18 mouse cellular contexts compared by ENCODE assay signal in genomic region chr4:106958117-106958516, GRCm38 (mm10). TPM values are rescaled to one million over a fixed set of nuclear protein-coding genes. Genes with fewer than 3 reads are reported as not detected.
DNase-seq lines count a peak whose midpoint lies in the region; ATAC-seq and TF ChIP-seq lines count a peak whose summit lies in the region.
"Had no signal": no experiment of that assay in that cellular context is flagged by ENCODE, and none has a peak within 500 bp of the region (broad histone marks: within the 10 kb centered on the region; RNA-seq: fewer than 3 reads in every experiment).

No protein-coding gene starts in this region.

- dilution Hi-C loops in CH12.LX (cut with MboI; ENCODE audit: extremely low pct_ligation_motif_present, extremely low pct_unique_long_range_greater_than_20kb, low sequenced_read_pairs): no loop called here

- H3K27me3 ChIP-seq in CH12.LX (replicated peaks): no peaks in the 10 kb centered on the region
- H3K27me3 ChIP-seq in limb, embryonic 13.5 days: no peaks in the 10 kb centered on the region
- H3K27me3 ChIP-seq: embryonic facial prominence, embryonic 15.5 days; forebrain, embryonic 13.5 days; liver, embryonic 13.5 days; midbrain, embryonic 12.5 days; neural tube, embryonic 13.5 days had no signal

- H3K4me3 ChIP-seq in CH12.LX (replicated peaks in 1 of 3; ENCODE audit: low read depth in 2 of 3, low read length in 2 of 3, poor library complexity in 1 of 3): peak overlapping the region in 2 of 3 experiments; percentile 4 to 15
- no peak overlapping the region for H3K4me3 ChIP-seq in limb, embryonic 13.5 days
- H3K4me3 ChIP-seq in left cerebral cortex, adult 2 months: no peak overlapping the region
- H3K4me3 ChIP-seq: embryonic facial prominence, embryonic 15.5 days; forebrain, embryonic 13.5 days; liver, embryonic 13.5 days; midbrain, embryonic 12.5 days; neural tube, embryonic 13.5 days had no signal

- no peak for TF ChIP-seq CTCF in CH12.LX (conservative IDR thresholded peaks at IDR 0.05 in 1 of 2, IDR thresholded peaks at IDR 0.05 in 1 of 2; ENCODE audit: low read depth in 2 of 2, low read length in 2 of 2)
- TF ChIP-seq CTCF in left cerebral cortex, adult 2 months (IDR thresholded peaks at IDR 0.05): no peak

- H3K79me2 ChIP-seq in CH12.LX (replicated peaks; ENCODE audit: control insufficient read depth, extremely low read depth, insufficient read depth, poor library complexity, severe bottlenecking): peaks cover under 1% of the 10 kb centered on the region; the same call in 1 of the 2 replicates

- TF ChIP-seq POLR2A in CH12.LX (IDR thresholded peaks at IDR 0.05; ENCODE audit: low read depth, low read length): 0 out of 2 replicates have a peak, but pooled peaks have one; percentile 18

- ATAC-seq in limb, embryonic 13.5 days (ENCODE audit: low FRiP score, low read depth): no peak
- ATAC-seq: forebrain, embryonic 13.5 days had no signal

- intact Hi-C loops in left cerebral cortex, adult 2 months (cut with DNase I): no loop called here

- TF ChIP-seq RAD21 in CH12.LX (IDR thresholded peaks at IDR 0.05; ENCODE audit: low read depth, low read length): no peak

- TF ChIP-seq EP300 in CH12.LX (IDR thresholded peaks at IDR 0.05; ENCODE audit: low read length): no peak

- WGBS in limb, embryonic 13.5 days: 75% methylated on average over 2 of the region's 2 CpGs

- no peaks in the 10 kb centered on the region for H3K9me3 ChIP-seq in CH12.LX (replicated peaks; ENCODE audit: low read length)
- H3K9me3 ChIP-seq in limb, embryonic 13.5 days: no peaks in the 10 kb centered on the region
- H3K9me3 ChIP-seq: embryonic facial prominence, embryonic 15.5 days; forebrain, embryonic 13.5 days; liver, embryonic 13.5 days; midbrain, embryonic 12.5 days; neural tube, embryonic 13.5 days had no signal

- H3K27ac ChIP-seq in CH12.LX (ENCODE audit: insufficient read depth, low read depth): no peak overlapping the region
- peak overlapping the region; percentile 48; the same call in 1 of the 2 replicates for H3K27ac ChIP-seq in limb, embryonic 13.5 days
- no peak overlapping the region for H3K27ac ChIP-seq in left cerebral cortex, adult 2 months
- H3K27ac ChIP-seq: embryonic facial prominence, embryonic 15.5 days; midbrain, embryonic 12.5 days had no signal

- in situ Hi-C loops in CH12.LX (cut with MboI; ENCODE audit: low pct_ligation_motif_present, low pct_unique_long_range_greater_than_20kb, low sequenced_read_pairs): no loop called here

- peaks cover 15 to 86% of the 10 kb centered on the region in 2 experiments for H3K36me3 ChIP-seq in CH12.LX (replicated peaks in 1 of 2; ENCODE audit: control insufficient read depth in 1 of 2, insufficient read depth in 1 of 2, low read length in 1 of 2)
- H3K36me3 ChIP-seq in limb, embryonic 13.5 days: peaks cover 37% of the 10 kb centered on the region
- H3K36me3 ChIP-seq: neural tube, embryonic 13.5 days had no signal

- no peak overlapping the region for H3K4me2 ChIP-seq in CH12.LX (ENCODE audit: insufficient read depth, low read depth, poor library complexity, severe bottlenecking)
- no peak overlapping the region for H3K4me2 ChIP-seq in limb, embryonic 13.5 days (replicated peaks)
- H3K4me2 ChIP-seq: embryonic facial prominence, embryonic 15.5 days; forebrain, embryonic 13.5 days; heart, embryonic 11.5 days; liver, embryonic 13.5 days; midbrain, embryonic 12.5 days; neural tube, embryonic 13.5 days had no signal

- DNase-seq in thymus, postnatal 0 days (ENCODE audit: low spot score): peak; percentile 70
- DNase-seq in thymus, postnatal 36 days: no peak
- DNase-seq in CH12.LX (ENCODE audit: extremely low read depth): peak; percentile 61
- DNase-seq in heart, adult 8-10 months (ENCODE audit: low spot score): no peak
- DNase-seq in layer of hippocampus, postnatal 36 days: no peak
- no peak for DNase-seq in left cerebral cortex, adult 2 months (ENCODE audit: extremely low spot score in 1 of 2, low spot score in 2 of 2)
- DNase-seq: cerebellum, adult 11 months; heart, postnatal 36 days; liver, embryonic 13.5 days; lung, postnatal 36 days; retina, postnatal 1 day; spleen, adult 18-20 months had no signal

- no peak overlapping the region for H3K9ac ChIP-seq in CH12.LX (ENCODE audit: insufficient read depth, low read depth)
- no peak overlapping the region for H3K9ac ChIP-seq in limb, embryonic 13.5 days
- H3K9ac ChIP-seq: embryonic facial prominence, embryonic 15.5 days; forebrain, embryonic 13.5 days; liver, embryonic 13.5 days; midbrain, embryonic 12.5 days; neural tube, embryonic 13.5 days had no signal

- peaks cover 18 to 73% of the 10 kb centered on the region in 2 experiments for H3K4me1 ChIP-seq in CH12.LX (ENCODE audit: control insufficient read depth in 1 of 2, insufficient read depth in 2 of 2)
- peaks cover 94% of the 10 kb centered on the region for H3K4me1 ChIP-seq in limb, embryonic 13.5 days

TF ChIP-seq in CH12.LX, 34 proteins besides CTCF, POLR2A, EP300 and RAD21:
- no peak for TF ChIP-seq CHD1 (IDR thresholded peaks at IDR 0.05; ENCODE audit: low read depth, low read length)
- peak; percentile 62 for TF ChIP-seq HCFC1 (IDR thresholded peaks at IDR 0.05; ENCODE audit: low read depth, low read length)
- no peak for TF ChIP-seq E2F4 (IDR thresholded peaks at IDR 0.05; ENCODE audit: insufficient replicate concordance, low read depth, low read length)
- peak; percentile 68 for TF ChIP-seq ELF1 (IDR thresholded peaks at IDR 0.05; ENCODE audit: low read depth, low read length)

RNA-seq across cellular contexts. Expression of gene Ssbp3, which starts 47.6 kb away (rescaled TPM):
- 93.6 and 106 TPM in 2 replicates for polyA plus RNA-seq in thymus, postnatal 0 days (2015; fragmentation: Nextera tagmentation; extraction: Ambion mirVana)
- 32.4 and 34.2 TPM in 2 replicates for total RNA-seq in CH12.LX (2012; rRNA removed)
- total RNA-seq in CH12.LX (2014; rRNA removed): 76.2 and 76.5 TPM in 2 replicates
- polyA plus RNA-seq in CH12.LX (2012; ENCODE audit: insufficient read length, low read depth): 125 and 129 TPM in 2 replicates
- 171 and 173 TPM in 2 replicates for polyA plus RNA-seq in limb, embryonic 13.5 days (2015; fragmentation: Nextera tagmentation; extraction: Ambion mirVana)
- total RNA-seq in heart, adult 8-10 months (2022): 10 to 100 TPM; 34.2 to 42.5 (median 36.2) TPM
- total RNA-seq in layer of hippocampus, postnatal 36 days (2021): 100 to 1,000 TPM; 144 to 163 TPM
- total RNA-seq in left cerebral cortex, adult 2 months (2021): 100 to 1,000 TPM; 181 to 187 TPM

Comparison
In these comparisons a context has a peak if more than half of its experiments do, and no peak if none do; other contexts are left out.
1. DNase-seq: peak in thymus, postnatal 0 days (single experiment) and CH12.LX (single experiment); none in thymus, postnatal 36 days (0 of 2), heart, adult 8-10 months (single experiment), layer of hippocampus, postnatal 36 days (0 of 2) and left cerebral cortex, adult 2 months (0 of 2).
2. H3K4me3 ChIP-seq: peak in CH12.LX (2 of 3); none in limb, embryonic 13.5 days (single experiment) and left cerebral cortex, adult 2 months (single experiment).